Mouse (Mus musculus): ENCODE results near the gene Gm20517.
A peak's percentile ranks its signal among the peaks of the same experiment; 100 is the strongest.

Gm20517 gene

GRCm38 (mm10) chr17:47678238-47678637 is 66.8 kb downstream of the Gm20517 start:
- no peak for DNase-seq (ENCODE audit: low spot score in 2 of 2)

- no peak for DNase-seq (ENCODE audit: low spot score in 2 of 2)
These were observed 67.3 kb downstream of the Gm20517 start for GRCm38 (mm10) chr17:47678702-47679101.

GRCm38 (mm10) chr17:47682836-47683235 is 71.4 kb downstream of the Gm20517 start:
- DNase-seq (ENCODE audit: low spot score in 2 of 2) = no peak

- DNase-seq (ENCODE audit: low spot score in 2 of 2) = peak; percentile 89 to 92
These were observed 76.3 kb downstream of the Gm20517 start for GRCm38 (mm10) chr17:47687409-47688343.

GRCm38 (mm10) chr17:47688344-47688607 is 76.9 kb downstream of the Gm20517 start, which contains the start of gene Tomm6:
Gene Tomm6 (minus strand): TSS chr17:47688386.
- no peak for DNase-seq (ENCODE audit: low spot score in 2 of 2)

- DNase-seq (ENCODE audit: low spot score in 2 of 2) = peak; percentile 37 to 56
These were observed 77.5 kb downstream of the Gm20517 start, which contains the start of gene Frs3 for GRCm38 (mm10) chr17:47688608-47689575. Gene Frs3 (plus strand): TSS chr17:47689030.

GRCm38 (mm10) chr17:47689894-47690293 is 78.5 kb downstream of the Gm20517 start:
- no peak for DNase-seq (ENCODE audit: low spot score in 2 of 2)

- no peak for DNase-seq (ENCODE audit: low spot score in 2 of 2)
These were observed 80.3 kb downstream of the Gm20517 start for GRCm38 (mm10) chr17:47691650-47692049.

- DNase-seq (ENCODE audit: low spot score in 2 of 2) = no peak
These were observed 82.5 kb downstream of the Gm20517 start for GRCm38 (mm10) chr17:47693671-47694441.

- no peak for DNase-seq (ENCODE audit: low spot score in 2 of 2)
These were observed 82.9 kb downstream of the Gm20517 start, which contains the start of gene Gm21981 for GRCm38 (mm10) chr17:47694442-47694502. Gene Gm21981 (minus strand): TSS chr17:47694455.

- peak; percentile 95 for DNase-seq (ENCODE audit: low spot score in 2 of 2)
These were observed 83.3 kb downstream of the Gm20517 start, which contains the start of gene Prickle4 for GRCm38 (mm10) chr17:47694503-47695336. Gene Prickle4 (minus strand): TSS chr17:47694736.

GRCm38 (mm10) chr17:47695337-47695710 is 83.9 kb downstream of the Gm20517 start:
- DNase-seq (ENCODE audit: low spot score in 2 of 2) = no peak

GRCm38 (mm10) chr17:47698156-47698555 is 86.8 kb downstream of the Gm20517 start:
- no peak for DNase-seq (ENCODE audit: low spot score in 2 of 2)

GRCm38 (mm10) chr17:47699055-47699454 is 87.7 kb downstream of the Gm20517 start:
- no peak for DNase-seq (ENCODE audit: low spot score in 2 of 2)

GRCm38 (mm10) chr17:47701793-47702192 is 90.4 kb downstream of the Gm20517 start:
- no peak for DNase-seq (ENCODE audit: low spot score in 2 of 2)

GRCm38 (mm10) chr17:47702548-47703345 is 91.4 kb downstream of the Gm20517 start:
- DNase-seq (ENCODE audit: low spot score in 2 of 2) = no peak

GRCm38 (mm10) chr17:47703556-47703955 is 92.2 kb downstream of the Gm20517 start:
- DNase-seq (ENCODE audit: low spot score in 2 of 2) = no peak

- DNase-seq (ENCODE audit: low spot score in 2 of 2) = no peak
These were observed 93.3 kb downstream of the Gm20517 start for GRCm38 (mm10) chr17:47704692-47705091.

- no peak for DNase-seq (ENCODE audit: low spot score in 2 of 2)
These were observed 94.8 kb downstream of the Gm20517 start for GRCm38 (mm10) chr17:47706196-47706595.

GRCm38 (mm10) chr17:47707961-47708360 is 96.6 kb downstream of the Gm20517 start:
- no peak for DNase-seq (ENCODE audit: low spot score in 2 of 2)

Data from urinary bladder, adult 18-20 months (tissue).